Mouse (Mus musculus) small intestine, adult 2 months (tissue): Measurements from ENCODE around the gene Astl.

Experiments used
- CTCF ChIP-seq: fragments of 200-500 bp; IDR thresholded peaks from 2 replicates; pipeline ENCODE4 v1.5.1; 2012; ENCODE audit warnings: low read depth, mild to moderate bottlenecking, control low read depth, inconsistent platforms, low read length, moderate library complexity, mixed read lengths; ENCODE audit not compliant: insufficient replicate concordance, insufficient read length; ENCODE audit errors: extremely low read depth
- POLR2A ChIP-seq: fragments of 200-500 bp; IDR thresholded peaks from 2 replicates; pipeline ENCODE4 v1.6.1; 2012; ENCODE audit warnings: low read depth, mild to moderate bottlenecking, control low read depth, inconsistent platforms, low read length, moderate library complexity

DNA sequence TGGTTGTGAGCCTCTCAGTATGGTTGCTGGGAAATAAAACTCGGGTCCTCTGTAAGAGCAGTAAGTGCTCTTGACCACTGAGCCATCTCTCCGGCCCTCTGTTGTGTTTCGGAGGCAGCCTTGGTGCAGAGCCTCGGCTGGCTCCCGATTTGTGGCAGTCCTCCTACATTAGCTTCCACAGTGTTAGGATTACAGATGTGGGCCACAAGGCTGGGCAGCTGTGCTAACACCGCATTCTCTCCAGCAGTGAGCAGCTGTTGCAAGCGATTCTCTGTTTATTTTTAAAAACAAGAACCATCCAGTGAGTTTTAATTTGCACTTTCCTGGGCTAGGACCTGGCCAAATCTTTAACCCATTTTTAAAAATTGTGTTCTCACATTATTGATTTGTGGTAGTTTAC is 45.4 kb downstream of the Astl start:
- TF ChIP-seq POLR2A: no peak
- no peak for TF ChIP-seq CTCF
